Mouse (Mus musculus) frontal cortex, postnatal 36 days (tissue): ENCODE measurements at regions not wholly inside any gene's neighbourhood (a gene's known extent, or its start where the extent isn't known, plus 50 kb on each side); places are given as distances from the start of the nearest gene placed in this dataset.

Experiments used
- DNase-seq, 2 experiments: peaks; one replicate each; pipeline ENCODE4 v3.0.0; 2022; ENCODE audit warnings: low spot score in 2 of 2

GRCm38 (mm10) chr8:35934115-35934607 lies 168.6 kb downstream of the Gm19410 start:
- peak; percentile 6 to 10 for DNase-seq

GRCm38 (mm10) chr8:35935034-35935433 lies 169.4 kb downstream of the Gm19410 start:
- no peak for DNase-seq

- DNase-seq = no peak
These were observed 173.6 kb downstream of the Gm19410 start for GRCm38 (mm10) chr8:35939199-35939598.

GRCm38 (mm10) chr8:35942515-35942914 lies 176.9 kb downstream of the Gm19410 start:
- DNase-seq = no peak

GRCm38 (mm10) chr8:35943686-35944085 lies 178.1 kb downstream of the Gm19410 start:
- no peak for DNase-seq

GRCm38 (mm10) chr8:35944461-35944860 lies 178.9 kb downstream of the Gm19410 start:
- DNase-seq = no peak

- DNase-seq = no peak
These were observed 180.9 kb downstream of the Gm19410 start for GRCm38 (mm10) chr8:35946539-35946940.

- no peak for DNase-seq
These were observed 182.6 kb downstream of the Gm19410 start for GRCm38 (mm10) chr8:35948146-35948545.

- no peak for DNase-seq
These were observed 183.2 kb downstream of the Gm19410 start for GRCm38 (mm10) chr8:35948751-35949183.

- no peak for DNase-seq
These were observed 189.9 kb downstream of the Gm19410 start for GRCm38 (mm10) chr8:35955506-35955905.

- no peak for DNase-seq
These were observed 190.7 kb downstream of the Gm19410 start for GRCm38 (mm10) chr8:35956319-35956718.

- no peak for DNase-seq
These were observed 193.6 kb downstream of the Gm19410 start for GRCm38 (mm10) chr8:35959201-35959600.

- no peak for DNase-seq
These were observed 195.5 kb downstream of the Gm19410 start for GRCm38 (mm10) chr8:35960867-35961614.

GRCm38 (mm10) chr8:35961615-35962220 lies 196.1 kb downstream of the Gm19410 start:
- no peak for DNase-seq

GRCm38 (mm10) chr8:35964932-35965331 lies 199.3 kb downstream of the Gm19410 start:
- no peak for DNase-seq

GRCm38 (mm10) chr8:35968341-35968740 lies 202.8 kb downstream of the Gm19410 start:
- DNase-seq = no peak

GRCm38 (mm10) chr8:35971082-35971481 lies 205.5 kb downstream of the Gm19410 start:
- DNase-seq = no peak

- no peak for DNase-seq
These were observed 208.9 kb downstream of the Gm19410 start for GRCm38 (mm10) chr8:35974323-35975029.

GRCm38 (mm10) chr8:35979638-35980255 lies 214.2 kb downstream of the Gm19410 start:
- DNase-seq = no peak

- no peak for DNase-seq
These were observed 217.5 kb downstream of the Gm19410 start for GRCm38 (mm10) chr8:35983083-35983482.

GRCm38 (mm10) chr8:35985152-35985689 lies 219.6 kb downstream of the Gm19410 start:
- peak in 1 of 2 experiments; percentile 23 for DNase-seq

- no peak for DNase-seq
These were observed 221.7 kb downstream of the Gm19410 start for GRCm38 (mm10) chr8:35987327-35987726.
